Mouse (Mus musculus): ENCODE measurements around the gene Snx29.

DNA sequence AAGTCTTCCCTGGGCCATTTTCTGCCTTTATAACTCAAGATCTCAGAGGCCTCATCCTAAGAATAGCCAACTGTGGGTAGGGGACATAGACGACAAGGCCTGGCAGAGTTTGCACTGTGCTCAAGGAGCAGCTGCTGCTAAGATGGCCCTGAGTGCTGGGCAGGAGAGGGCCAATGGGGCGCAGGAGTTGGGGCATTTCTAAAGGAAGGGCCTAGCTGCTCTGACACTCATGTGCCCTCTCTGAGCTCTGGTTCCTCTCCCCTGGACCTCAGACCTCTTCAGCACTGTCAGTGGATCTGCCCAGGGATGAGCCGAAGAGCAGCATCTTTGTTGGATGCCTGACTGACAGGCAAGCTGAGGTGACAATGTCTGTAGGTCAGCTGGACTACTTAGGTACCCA lies 426.4 kb downstream of the Snx29 start:
- TF ChIP-seq CTCF (IDR thresholded peaks at IDR 0.05; ENCODE audit: borderline replicate concordance, insufficient read depth, low read depth, low read length) (no peak), POLR2A (IDR thresholded peaks at IDR 0.05; ENCODE audit: borderline replicate concordance, insufficient read depth, low read length) (no peak)
